ENCODE assay signal across 30 mouse cellular contexts in genomic region chr17:35643609-35644236, GRCm38 (mm10). TPM values are rescaled to one million over a fixed set of nuclear protein-coding genes. Genes with fewer than 3 reads are reported as not detected.
DNase-seq lines count a peak whose midpoint lies in the region; ATAC-seq and TF ChIP-seq lines count a peak whose summit lies in the region.
"Had no signal": no experiment of that assay in that cellular context is flagged by ENCODE, and none has a peak within 500 bp of the region (broad histone marks: within the 10 kb centered on the region; RNA-seq: fewer than 3 reads in every experiment).

Gene Mucl3, minus strand, starts transcription at chr17:35643695.

- H3K4me2 ChIP-seq in kidney, embryonic 15.5 days: no peak within 1 kb of the TSS
- H3K4me2 ChIP-seq in lung, embryonic 16.5 days (ENCODE audit: low read depth, low read length): no peak within 1 kb of the TSS
- H3K4me2 ChIP-seq in stomach, postnatal 0 days (replicated peaks; ENCODE audit: low read depth): peak within 1 kb of the TSS; percentile 24
- H3K4me2 ChIP-seq: embryonic facial prominence, embryonic 12.5 days; forebrain, embryonic 15.5 days; heart, embryonic 13.5 days; hindbrain, embryonic 14.5 days; limb, embryonic 13.5 days; liver, embryonic 11.5 days; midbrain, embryonic 15.5 days had no signal

- TF ChIP-seq EP300 in stomach, postnatal 0 days (optimal IDR thresholded peaks at IDR 0.05): no peak

- 0 out of 2 replicates have a peak, but pooled peaks have one; percentile 46 for ATAC-seq in kidney, embryonic 15.5 days (replicated peaks; ENCODE audit: low FRiP score)
- ATAC-seq in lung, embryonic 16.5 days (ENCODE audit: low read depth): peak; percentile 16; the same call in 1 of the 2 replicates
- peak; percentile 92 for ATAC-seq in stomach, postnatal 0 days (ENCODE audit: low FRiP score, low TSS enrichment)
- ATAC-seq: forebrain, embryonic 15.5 days; midbrain, embryonic 15.5 days had no signal

- H3K9me3 ChIP-seq in kidney, embryonic 15.5 days (replicated peaks): no peaks in the 10 kb centered on the region
- no peaks in the 10 kb centered on the region for H3K9me3 ChIP-seq in lung, embryonic 16.5 days (ENCODE audit: control insufficient read depth, low read length)
- H3K9me3 ChIP-seq in stomach, postnatal 0 days (ENCODE audit: control insufficient read depth, low read length): no peaks in the 10 kb centered on the region
- H3K9me3 ChIP-seq: embryonic facial prominence, embryonic 12.5 days; forebrain, embryonic 15.5 days; heart, embryonic 13.5 days; limb, embryonic 13.5 days; midbrain, embryonic 15.5 days had no signal

- H3K9ac ChIP-seq in kidney, embryonic 15.5 days: no peak within 1 kb of the TSS
- no peak within 1 kb of the TSS for H3K9ac ChIP-seq in lung, embryonic 16.5 days (ENCODE audit: low read length)
- no peak within 1 kb of the TSS for H3K9ac ChIP-seq in stomach, postnatal 0 days (ENCODE audit: low read length)
- H3K9ac ChIP-seq: embryonic facial prominence, embryonic 12.5 days; forebrain, embryonic 15.5 days; heart, embryonic 13.5 days; hindbrain, embryonic 14.5 days; limb, embryonic 13.5 days; midbrain, embryonic 15.5 days had no signal

- H3K27ac ChIP-seq in kidney, embryonic 15.5 days: no peak within 1 kb of the TSS
- H3K27ac ChIP-seq in lung, embryonic 16.5 days (ENCODE audit: low read length): no peak within 1 kb of the TSS
- H3K27ac ChIP-seq in stomach, postnatal 0 days (replicated peaks): peak within 1 kb of the TSS; percentile 65
- H3K27ac ChIP-seq: embryonic facial prominence, embryonic 12.5 days; forebrain, embryonic 15.5 days; heart, embryonic 13.5 days; hindbrain, embryonic 14.5 days; layer of hippocampus, adult 2 months; left cerebral cortex, adult 2 months; limb, embryonic 13.5 days; midbrain, embryonic 15.5 days had no signal

- H3K4me1 ChIP-seq in kidney, embryonic 15.5 days: no peaks in the 10 kb centered on the region
- peaks cover 9% of the 10 kb centered on the region for H3K4me1 ChIP-seq in lung, embryonic 16.5 days (replicated peaks; ENCODE audit: control insufficient read depth, insufficient read depth, low read length)
- H3K4me1 ChIP-seq in stomach, postnatal 0 days (replicated peaks; ENCODE audit: control insufficient read depth, insufficient read depth): no peaks in the 10 kb centered on the region
- H3K4me1 ChIP-seq: embryonic facial prominence, embryonic 12.5 days; forebrain, embryonic 15.5 days; midbrain, embryonic 15.5 days had no signal

- H3K4me3 ChIP-seq in kidney, embryonic 15.5 days (replicated peaks): no peak within 1 kb of the TSS
- H3K4me3 ChIP-seq in lung, embryonic 16.5 days (ENCODE audit: low read length): no peak within 1 kb of the TSS
- peak within 1 kb of the TSS; percentile 13; the same call in 1 of the 2 replicates for H3K4me3 ChIP-seq in stomach, postnatal 0 days (ENCODE audit: low read depth, low read length)
- H3K4me3 ChIP-seq: embryonic facial prominence, embryonic 12.5 days; forebrain, embryonic 15.5 days; heart, embryonic 13.5 days; layer of hippocampus, adult 2 months; left cerebral cortex, adult 2 months; limb, embryonic 13.5 days; midbrain, embryonic 15.5 days had no signal

- no peak for DNase-seq in kidney, postnatal 4 days
- no peak for DNase-seq in lung, postnatal 4 days
- DNase-seq in lung, postnatal 36 days: peak; percentile 64
- peak; percentile 86 for DNase-seq in stomach, postnatal 0 days (ENCODE audit: low spot score)
- DNase-seq in testis, postnatal 10 days (ENCODE audit: low spot score): no peak
- DNase-seq: adrenal gland, postnatal 25 days; B cell, adult 2 months; cerebellum, adult 11-12 months; cerebellum, adult 9-11 months; embryo, embryonic 11 days; gastrocnemius, postnatal 36 days; heart, adult 18-20 months; heart, postnatal 10 days; kidney, adult 9 months; right cerebral cortex, postnatal 25 days; thymus, adult 18-20 months; thymus, postnatal 25 days had no signal

- TF ChIP-seq CTCF in stomach, postnatal 0 days (IDR thresholded peaks at IDR 0.05; ENCODE audit: low read depth): no peak

- no peaks in the 10 kb centered on the region for H3K36me3 ChIP-seq in kidney, embryonic 15.5 days
- H3K36me3 ChIP-seq in lung, embryonic 16.5 days (ENCODE audit: control insufficient read depth, insufficient read depth, low read length): no peaks in the 10 kb centered on the region
- H3K36me3 ChIP-seq in stomach, postnatal 0 days (ENCODE audit: control insufficient read depth, insufficient read depth, low read length): no peaks in the 10 kb centered on the region
- H3K36me3 ChIP-seq: embryonic facial prominence, embryonic 12.5 days; forebrain, embryonic 15.5 days; heart, embryonic 13.5 days; limb, embryonic 13.5 days; midbrain, embryonic 15.5 days had no signal

- WGBS in kidney, embryonic 15.5 days: 62% methylated on average over 13 of the region's 13 CpGs
- WGBS in lung, embryonic 16.5 days: 65% methylated on average over 13 of the region's 13 CpGs
- WGBS in stomach, postnatal 0 days: 53% methylated on average over 13 of the region's 13 CpGs

- no peaks in the 10 kb centered on the region for H3K27me3 ChIP-seq in kidney, embryonic 15.5 days
- no peaks in the 10 kb centered on the region for H3K27me3 ChIP-seq in lung, embryonic 16.5 days (ENCODE audit: control insufficient read depth, insufficient read depth, low read depth, low read length)
- no peaks in the 10 kb centered on the region for H3K27me3 ChIP-seq in stomach, postnatal 0 days (ENCODE audit: control insufficient read depth, insufficient read depth, low read length)
- H3K27me3 ChIP-seq: embryonic facial prominence, embryonic 12.5 days; forebrain, embryonic 15.5 days; midbrain, embryonic 15.5 days had no signal

RNA-seq across cellular contexts. Expression of gene Mucl3, which starts in this region (rescaled TPM):
- polyA plus RNA-seq in kidney, embryonic 15.5 days (2015; fragmentation: Nextera tagmentation; extraction: Ambion mirVana): 0.26 TPM in 2 replicates
- polyA plus RNA-seq in lung, embryonic 16.5 days (2015; fragmentation: Nextera tagmentation; extraction: Ambion mirVana): 1.7 and 1.9 TPM in 2 replicates
- 768 and 930 TPM in 2 replicates for polyA plus RNA-seq in stomach, postnatal 0 days (2015; fragmentation: Nextera tagmentation; extraction: Ambion mirVana)
- polyA plus RNA-seq: forebrain, embryonic 15.5 days; frontal cortex, adult 2 months; liver, embryonic 16.5 days; midbrain, embryonic 15.5 days had no signal

Comparison
In these comparisons a context has a peak if more than half of its experiments do, and no peak if none do; other contexts are left out.
1. RNA of gene Mucl3 (polyA plus RNA-seq): 768 to 930 TPM in stomach, postnatal 0 days; 1.7 to 1.9 TPM in lung, embryonic 16.5 days and 0.26 TPM in kidney, embryonic 15.5 days; every median in the first group is over 100 times any median in the second.
2. DNase-seq: peak in lung, postnatal 36 days (single experiment) and stomach, postnatal 0 days (single experiment); none in kidney, postnatal 4 days (0 of 2), lung, postnatal 4 days (0 of 2) and testis, postnatal 10 days (single experiment).
3. Peak in ATAC-seq in kidney, embryonic 15.5 days; RNA of the gene not detected or under 1 TPM.
4. ATAC-seq: peak in every context shown above with its lines; median percentile 92 in stomach, postnatal 0 days; 46 in kidney, embryonic 15.5 days; 16 in lung, embryonic 16.5 days.